Mouse (Mus musculus) v-Abl transformed pro-B cells (cell line): ENCODE data around the gene Krt80.

ENCODE experiments used
- in situ Hi-C, 2 experiments: fragments of 400-800 bp; cut with MboI; formaldehyde crosslinking; loops; one replicate each; pipeline ENCODE4 v1.15.1; 2025; ENCODE audit not compliant: unreplicated experiment in 2 of 2

Krt80 gene

DNA sequence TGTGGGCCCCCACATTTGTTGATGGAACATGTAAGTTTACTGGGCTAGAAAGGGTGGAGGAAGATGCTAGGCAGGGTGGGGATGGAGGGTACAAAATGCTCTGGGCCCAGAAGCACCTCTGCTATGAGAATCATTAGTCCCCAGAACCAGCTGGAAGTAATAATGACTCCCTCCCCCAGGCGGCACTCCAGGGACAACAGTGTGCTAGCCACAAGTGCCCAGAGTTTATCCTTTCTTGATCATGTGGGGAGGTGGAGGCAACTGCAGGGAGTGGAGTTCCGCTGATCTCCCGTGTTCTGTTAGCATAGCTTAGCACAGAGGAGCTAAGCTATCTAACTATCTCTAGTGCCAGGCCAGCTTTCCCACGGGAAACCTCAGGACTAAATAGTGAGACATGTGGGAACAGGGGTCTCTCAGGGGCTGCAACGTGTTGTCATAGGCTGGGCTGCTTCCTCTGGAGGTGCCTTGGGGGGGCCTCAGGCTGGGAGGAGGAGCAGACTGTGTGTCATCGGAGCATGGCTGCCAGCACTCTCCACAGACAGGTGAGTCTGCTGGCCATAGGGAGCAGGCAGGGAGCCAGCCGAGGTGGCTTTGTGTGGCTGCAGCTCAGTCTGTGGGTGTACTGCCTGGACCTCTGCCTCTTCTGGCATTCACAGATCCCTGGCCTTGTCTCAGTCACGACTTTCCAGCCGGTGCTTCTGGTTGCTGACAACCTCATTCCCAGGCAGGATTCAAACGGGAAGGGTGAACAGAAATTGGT is 17.1 kb downstream of the Krt80 start:
- in situ Hi-C loops: no loop called here

- in situ Hi-C loops: no loop called here
These were observed 17.9 kb downstream of the Krt80 start for GRCm38 (mm10) chr15:101352047-101352446.

- in situ Hi-C loops: loop anchor here (10.0 to 25.0 kb wide), 2 partner anchors 183 to 1420 kb away; no protein-coding TSS in a partner anchor
These were observed 28.0 kb downstream of the Krt80 start for GRCm38 (mm10) chr15:101341797-101342515.

GRCm38 (mm10) chr15:101339537-101339936 is 30.4 kb downstream of the Krt80 start:
- in situ Hi-C loops: loop anchor here (5.0 to 25.0 kb wide), 2 partner anchors 433 to 1423 kb away; no protein-coding TSS in a partner anchor

GRCm38 (mm10) chr15:101338359-101338758 is 31.6 kb downstream of the Krt80 start:
- in situ Hi-C loops: loop anchor here (5.0 to 25.0 kb wide), 2 partner anchors 434 to 1424 kb away; no protein-coding TSS in a partner anchor

DNA sequence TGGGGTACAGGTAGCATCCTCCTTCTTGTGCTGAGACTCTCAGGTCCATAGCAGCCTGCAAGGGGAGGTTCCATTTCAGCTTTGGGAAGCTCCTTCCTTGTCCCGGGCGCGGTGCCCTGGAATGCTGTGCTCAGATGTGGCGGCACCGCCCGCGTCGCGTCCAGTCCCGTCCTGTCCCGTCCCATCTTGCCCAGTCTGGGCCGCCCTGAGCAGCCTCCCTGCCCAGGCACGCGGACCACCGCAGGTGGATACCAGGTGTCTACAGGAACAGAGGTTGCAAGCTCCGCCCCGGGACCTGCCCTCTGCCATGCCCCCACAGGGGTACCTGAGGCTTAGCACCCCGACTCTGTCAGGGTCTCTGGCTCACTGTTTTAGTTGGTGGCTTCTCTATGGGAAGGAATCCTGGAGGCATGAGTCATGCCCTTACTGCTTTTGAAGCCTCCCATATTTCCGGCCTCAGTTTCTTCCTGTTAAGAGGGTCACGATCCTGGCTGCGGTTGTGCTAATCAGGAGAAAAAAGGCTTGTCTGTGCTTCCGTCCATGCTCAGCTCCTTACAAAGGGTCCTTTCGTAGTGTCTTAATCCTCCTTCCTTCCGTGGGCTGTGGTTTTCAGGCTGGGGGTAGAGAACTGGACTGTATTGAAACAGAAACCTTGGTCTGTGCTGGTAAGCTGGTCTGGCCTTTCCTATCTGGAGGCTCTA is 33.3 kb downstream of the Krt80 start:
- in situ Hi-C loops: loop anchor here (5.0 to 25.0 kb wide), 2 partner anchors 436 to 1426 kb away; no protein-coding TSS in a partner anchor

DNA sequence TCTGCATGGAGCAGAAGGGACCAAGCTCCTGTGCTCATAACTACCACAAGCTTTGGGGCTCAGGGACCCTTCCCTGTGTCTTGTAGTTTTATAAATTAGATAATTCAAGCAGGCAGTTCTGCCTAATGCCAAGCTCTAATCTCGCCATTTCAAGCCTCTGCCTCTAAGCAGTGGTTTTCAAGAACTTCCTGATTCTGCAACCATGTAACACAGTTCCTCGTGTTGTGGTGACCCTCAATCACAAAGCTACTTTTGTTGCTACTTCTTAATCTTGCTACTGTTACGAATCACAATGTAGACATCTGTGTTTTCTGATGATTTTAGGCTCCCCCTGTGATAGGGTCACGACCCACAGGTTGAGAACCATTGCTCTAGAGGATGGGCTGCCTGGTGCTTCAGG is 36.3 kb downstream of the Krt80 start:
- in situ Hi-C loops: loop anchor here (5.0 to 25.0 kb wide), 2 partner anchors 649 to 1429 kb away; no protein-coding TSS in a partner anchor

DNA sequence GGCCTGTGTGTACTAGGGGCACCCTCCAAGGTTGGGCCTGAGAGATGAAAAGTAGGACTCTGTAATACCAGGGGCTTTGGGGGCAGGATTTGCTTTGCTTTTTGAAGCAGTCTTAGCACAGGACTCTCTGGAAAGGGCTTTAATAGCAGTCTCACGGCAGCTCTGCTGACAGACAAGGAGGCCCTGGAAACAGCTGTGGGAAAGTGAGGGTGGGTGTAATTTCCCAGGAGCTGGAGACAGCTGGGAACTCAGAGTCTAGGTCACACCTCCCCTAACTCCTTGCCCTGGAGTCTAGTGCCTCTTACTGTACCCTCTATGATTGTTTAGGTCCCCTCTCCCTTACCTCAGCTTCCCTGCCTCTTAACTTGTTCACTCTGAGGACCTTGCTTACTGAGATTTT is 36.8 kb downstream of the Krt80 start:
- in situ Hi-C loops: loop anchor here (5.0 to 25.0 kb wide), 2 partner anchors 649 to 1429 kb away; no protein-coding TSS in a partner anchor

- in situ Hi-C loops: loop anchor here (5.0 to 25.0 kb wide), 2 partner anchors 650 to 1430 kb away; no protein-coding TSS in a partner anchor
These were observed 37.6 kb downstream of the Krt80 start for GRCm38 (mm10) chr15:101332370-101332769.

DNA sequence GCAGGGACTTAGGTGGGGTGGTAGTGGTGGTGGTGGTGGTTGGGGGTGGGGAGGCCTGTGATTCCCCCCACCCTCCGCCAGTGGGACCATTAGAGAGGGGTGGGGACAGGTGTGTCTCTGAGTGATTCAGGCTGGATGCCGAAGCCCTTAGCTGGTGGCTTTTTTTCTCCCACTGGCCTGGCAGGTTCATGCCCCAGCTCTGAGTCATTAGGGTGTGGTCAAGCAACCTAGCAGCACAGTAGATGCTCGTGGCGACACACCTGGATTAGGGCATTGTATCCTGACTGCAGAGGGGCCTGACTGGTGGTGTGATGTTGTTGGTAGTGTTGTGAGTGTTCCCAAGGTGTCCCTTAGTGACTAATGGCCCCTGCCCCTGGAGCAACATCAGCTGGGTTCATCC is 38.9 kb downstream of the Krt80 start:
- in situ Hi-C loops: loop anchor here (5.0 to 25.0 kb wide), 2 partner anchors 651 to 1431 kb away; no protein-coding TSS in a partner anchor

- in situ Hi-C loops: loop anchor here (5.0 to 25.0 kb wide), 3 partner anchors 733 to 1433 kb away; no protein-coding TSS in a partner anchor
These were observed 40.4 kb downstream of the Krt80 start for GRCm38 (mm10) chr15:101329564-101329892.

DNA sequence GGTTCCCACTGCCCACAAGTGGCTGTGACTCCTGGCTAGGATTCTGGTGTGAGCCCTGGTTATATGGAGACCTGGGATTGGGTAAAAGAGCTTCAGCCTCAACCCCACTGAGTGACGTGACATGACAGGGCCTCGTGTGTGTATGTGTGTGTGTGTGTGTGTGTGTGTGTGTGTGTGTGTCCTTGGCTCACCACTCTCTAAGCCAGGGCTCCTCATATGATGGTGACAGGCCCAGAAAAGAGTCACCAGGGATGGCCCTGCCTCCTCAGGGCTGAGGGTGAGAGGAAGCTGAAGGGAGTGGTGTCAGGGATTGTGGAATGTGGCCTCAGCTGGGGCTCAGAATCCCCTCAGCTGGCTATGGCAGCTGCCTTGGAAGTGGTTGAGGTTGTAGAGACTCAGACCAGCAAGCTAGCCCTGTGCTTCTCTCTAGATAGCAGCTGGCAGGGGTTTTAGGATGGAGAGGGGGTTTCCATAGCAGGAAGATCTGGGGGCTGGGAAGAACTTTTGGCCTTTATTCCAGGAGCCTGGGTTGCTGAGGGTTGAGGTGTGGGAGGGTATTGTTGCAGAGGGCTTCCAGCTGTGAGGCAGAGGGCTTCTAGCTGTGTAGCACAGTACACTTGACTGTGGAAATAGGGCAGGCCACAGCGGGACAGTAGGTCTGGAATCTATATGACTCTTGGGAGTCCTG is 40.9 kb downstream of the Krt80 start:
- in situ Hi-C loops: loop anchor here (5.0 to 25.0 kb wide), 3 partner anchors 733 to 1433 kb away; no protein-coding TSS in a partner anchor

DNA sequence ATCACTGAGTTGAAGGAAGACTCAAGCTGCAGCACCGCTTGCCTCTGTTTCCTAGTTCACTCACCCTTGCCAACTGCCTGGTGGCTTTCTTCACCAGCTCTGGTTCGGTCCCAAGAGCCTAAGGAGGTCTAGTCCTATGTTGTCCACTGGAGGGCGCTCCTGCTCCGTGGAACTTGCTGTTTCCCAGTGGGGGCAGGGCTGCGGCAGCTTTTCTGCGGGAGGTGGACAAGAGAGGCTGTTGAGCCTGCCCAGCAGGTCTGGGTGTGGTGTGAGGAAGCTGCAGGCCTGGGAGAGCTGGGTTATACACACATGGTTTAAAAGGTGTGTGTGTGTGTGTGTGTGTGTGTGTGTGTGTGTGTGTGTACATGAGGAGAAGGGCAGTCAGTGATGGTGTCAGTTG is 42.7 kb downstream of the Krt80 start:
- in situ Hi-C loops: loop anchor here (5.0 to 25.0 kb wide), 3 partner anchors 735 to 1435 kb away; no protein-coding TSS in a partner anchor

DNA sequence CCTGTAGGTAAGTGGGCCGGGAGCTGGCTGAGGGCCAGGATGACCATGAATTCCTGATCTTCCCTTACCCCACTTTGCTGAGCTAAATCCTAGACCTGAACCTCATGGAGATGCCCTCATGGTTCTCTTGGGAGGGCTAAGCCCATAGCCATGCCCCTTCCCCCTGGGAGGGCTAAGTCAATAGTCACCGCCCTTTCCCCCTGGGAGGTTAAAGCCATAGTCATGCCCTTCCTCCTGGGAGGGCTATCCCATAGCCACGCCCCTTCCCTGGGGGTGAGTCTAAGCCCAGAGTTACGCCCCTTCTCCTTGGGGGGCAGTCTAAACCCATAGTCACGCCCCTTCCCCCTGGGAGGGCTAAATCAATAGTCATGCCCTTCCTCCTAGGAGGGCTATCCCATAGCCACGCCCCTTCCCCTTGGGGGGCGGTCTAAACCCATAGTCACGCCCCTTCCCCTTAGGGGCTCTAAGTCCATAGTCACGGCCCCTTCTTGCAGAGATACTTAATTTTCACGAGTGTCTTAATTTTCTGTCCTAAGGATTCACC is 43.9 kb downstream of the Krt80 start:
- in situ Hi-C loops: loop anchor here (5.0 to 25.0 kb wide), 3 partner anchors 736 to 1436 kb away; no protein-coding TSS in a partner anchor

- in situ Hi-C loops: loop anchor here in 1 of 2 experiments (25.0 kb wide), 1 partner anchor 562 kb away; the partner anchor contains the start of gene Slc4a8
These were observed 45.6 kb downstream of the Krt80 start for GRCm38 (mm10) chr15:101324409-101324808.

- in situ Hi-C loops: loop anchor here in 1 of 2 experiments (25.0 kb wide), 1 partner anchor 561 kb away; the partner anchor contains the start of gene Slc4a8
These were observed 46.5 kb downstream of the Krt80 start for GRCm38 (mm10) chr15:101323511-101323910.

DNA sequence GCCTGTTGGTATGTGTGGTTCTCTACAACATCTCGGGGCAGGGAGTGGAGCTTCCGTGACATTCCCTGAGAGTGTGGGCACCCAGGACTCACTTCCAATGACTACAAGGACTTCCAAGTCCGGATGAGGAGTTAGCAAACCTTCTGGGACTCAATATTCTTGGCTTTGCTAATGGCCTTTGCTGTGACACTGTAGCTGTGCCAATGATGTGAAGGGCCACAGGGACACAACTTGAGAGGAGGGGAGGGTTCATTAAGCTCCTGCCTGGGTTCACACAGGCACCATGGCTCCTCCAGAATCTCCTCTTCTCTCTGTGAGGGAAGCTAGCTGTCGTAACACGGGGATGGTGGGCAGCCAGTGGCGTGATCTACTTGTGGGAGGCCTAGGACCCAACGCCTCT is 47.3 kb downstream of the Krt80 start:
- in situ Hi-C loops: loop anchor here in 1 of 2 experiments (25.0 kb wide), 1 partner anchor 560 kb away; the partner anchor contains the start of gene Slc4a8

- in situ Hi-C loops: loop anchor here in 1 of 2 experiments (25.0 kb wide), 1 partner anchor 560 kb away; the partner anchor contains the start of gene Slc4a8
These were observed 47.9 kb downstream of the Krt80 start for GRCm38 (mm10) chr15:101322106-101322505.

GRCm38 (mm10) chr15:101321126-101321525 is 48.8 kb downstream of the Krt80 start:
- in situ Hi-C loops: loop anchor here in 1 of 2 experiments (25.0 kb wide), 1 partner anchor 559 kb away; the partner anchor contains the start of gene Slc4a8
